In genomic region chr5:49350126-49350909, GRCm38 (mm10) we compare ENCODE assay signal across 7 mouse cellular contexts.
DNase-seq lines count a peak whose midpoint lies in the region; ATAC-seq and TF ChIP-seq lines count a peak whose summit lies in the region.

No protein-coding gene starts in this region.

- H3K36me3 ChIP-seq in ES-E14 (ENCODE audit: control insufficient read depth, insufficient read depth, low read length, poor library complexity, severe bottlenecking) = no peaks in the 10 kb centered on the region
- no peaks in the 10 kb centered on the region for H3K36me3 ChIP-seq in hindbrain, embryonic 15.5 days
- no peaks in the 10 kb centered on the region for H3K36me3 ChIP-seq in midbrain, embryonic 10.5 days
- H3K36me3 ChIP-seq in stomach, embryonic 15.5 days = no peaks in the 10 kb centered on the region

- peak; percentile 79; the same call in 1 of the 2 replicates for ATAC-seq in hindbrain, embryonic 15.5 days (ENCODE audit: low FRiP score, low read depth)
- peak; percentile 27; the same call in 1 of the 2 replicates for ATAC-seq in stomach, embryonic 15.5 days (ENCODE audit: insufficient read depth, low FRiP score, low read depth)

- WGBS in hindbrain, embryonic 15.5 days = 35% methylated on average over 4 of the region's 4 CpGs
- 34% methylated on average over 4 of the region's 4 CpGs for WGBS in midbrain, embryonic 10.5 days
- WGBS in stomach, embryonic 15.5 days = 26% methylated on average over 4 of the region's 4 CpGs

- no peak overlapping the region for H3K4me2 ChIP-seq in hindbrain, embryonic 15.5 days
- H3K4me2 ChIP-seq in stomach, embryonic 15.5 days = no peak overlapping the region

- in situ Hi-C loops in ES-E14 (cut with MboI; ENCODE audit: low sequenced_read_pairs in 2 of 2, unreplicated experiment in 2 of 2) = loop anchor here in 1 of 2 experiments (5.0 kb wide), 1 partner anchor 263 kb away; no protein-coding TSS in a partner anchor

- H3K27me3 ChIP-seq in hindbrain, embryonic 15.5 days = no peaks in the 10 kb centered on the region
- H3K27me3 ChIP-seq in midbrain, embryonic 10.5 days (ENCODE audit: low read depth, poor library complexity, severe bottlenecking) = no peaks in the 10 kb centered on the region
- no peaks in the 10 kb centered on the region for H3K27me3 ChIP-seq in stomach, embryonic 15.5 days (replicated peaks)

- H3K9me3 ChIP-seq in ES-E14 (ENCODE audit: control insufficient read depth, insufficient read depth, low read depth, low read length) = no peaks in the 10 kb centered on the region
- no peaks in the 10 kb centered on the region for H3K9me3 ChIP-seq in hindbrain, embryonic 15.5 days
- H3K9me3 ChIP-seq in midbrain, embryonic 10.5 days (replicated peaks) = no peaks in the 10 kb centered on the region
- H3K9me3 ChIP-seq in stomach, embryonic 15.5 days = no peaks in the 10 kb centered on the region

- H3K4me1 ChIP-seq in ES-E14 (ENCODE audit: control insufficient read depth in 2 of 2, insufficient read depth in 2 of 2, low read length in 2 of 2, poor library complexity in 1 of 2) = no peaks in the 10 kb centered on the region
- no peaks in the 10 kb centered on the region for H3K4me1 ChIP-seq in hindbrain, embryonic 15.5 days (replicated peaks)
- peaks cover 4% of the 10 kb centered on the region for H3K4me1 ChIP-seq in midbrain, embryonic 10.5 days
- no peaks in the 10 kb centered on the region for H3K4me1 ChIP-seq in stomach, embryonic 15.5 days

- no peak overlapping the region for H3K27ac ChIP-seq in ES-E14 (ENCODE audit: insufficient read depth, low read depth, low read length, poor library complexity, severe bottlenecking)
- peak overlapping the region; percentile 5; the same call in 1 of the 2 replicates for H3K27ac ChIP-seq in hindbrain, embryonic 15.5 days (replicated peaks)
- no peak overlapping the region for H3K27ac ChIP-seq in midbrain, embryonic 10.5 days (replicated peaks)
- H3K27ac ChIP-seq in stomach, embryonic 15.5 days = no peak overlapping the region

- H3K9ac ChIP-seq in ES-E14 (ENCODE audit: insufficient read depth, low read depth, low read length, poor library complexity, severe bottlenecking) = no peak overlapping the region
- H3K9ac ChIP-seq in hindbrain, embryonic 15.5 days = no peak overlapping the region
- H3K9ac ChIP-seq in stomach, embryonic 15.5 days = no peak overlapping the region

- peak; percentile 22 for DNase-seq in ES-E14 (ENCODE audit: low read depth, low spot score)
- peak; percentile 65 for DNase-seq in adipocyte (ENCODE audit: low spot score)
- DNase-seq in embryo, embryonic 10.5 days (ENCODE audit: low spot score) = peak; percentile 81
- peak; percentile 42 to 56 for DNase-seq in left cerebral cortex, adult 18-20 months (ENCODE audit: low spot score in 2 of 2)
- DNase-seq in midbrain, embryonic 10.5 days (ENCODE audit: low spot score) = peak; percentile 23

- H3K4me3 ChIP-seq in ES-E14 (ENCODE audit: insufficient read depth in 1 of 2, low read depth in 1 of 2, low read length in 2 of 2, poor library complexity in 1 of 2, severe bottlenecking in 1 of 2) = no peak overlapping the region
- no peak overlapping the region for H3K4me3 ChIP-seq in hindbrain, embryonic 15.5 days
- H3K4me3 ChIP-seq in midbrain, embryonic 10.5 days = no peak overlapping the region
- no peak overlapping the region for H3K4me3 ChIP-seq in stomach, embryonic 15.5 days (replicated peaks)

TF ChIP-seq in ES-E14, 5 proteins besides CTCF, POLR2A, EP300 and RAD21:
- TF ChIP-seq ZNF384 (IDR thresholded peaks at IDR 0.05; ENCODE audit: low read depth, low read length) = no peak
- no peak for TF ChIP-seq HCFC1 (IDR thresholded peaks at IDR 0.05; ENCODE audit: borderline replicate concordance, insufficient read depth, low read length)
- no peak for TF ChIP-seq ZC3H11A (IDR thresholded peaks at IDR 0.05; ENCODE audit: borderline replicate concordance, low read depth, low read length)
- TF ChIP-seq MAFK (IDR thresholded peaks at IDR 0.05; ENCODE audit: insufficient read depth, low read depth, low read length) = no peak
- no peak for TF ChIP-seq CHD2 (IDR thresholded peaks at IDR 0.05; ENCODE audit: low read depth, low read length)

Comparison
In these comparisons a context has a peak if more than half of its experiments do, and no peak if none do; other contexts are left out.
1. DNase-seq: peak in every context shown above with its lines; median percentile 81 in embryo, embryonic 10.5 days; 65 in adipocyte; 49 in left cerebral cortex, adult 18-20 months; 23 in midbrain, embryonic 10.5 days; 22 in ES-E14.